Mouse (Mus musculus) hindbrain, embryonic 11.5 days (tissue): ENCODE measurements at regions not wholly inside any gene's neighbourhood (a gene's known extent, or its start where the extent isn't known, plus 50 kb on each side); places are given as distances from the start of the nearest gene placed in this dataset.

Source experiments
- ATAC-seq: fragments of 200-750 bp; cut with Nextera tagmentation; 2 replicates; pipeline ENCODE4 v1.8.0; 2017; ENCODE audit warnings: mild to moderate bottlenecking, moderate TSS enrichment, moderate library complexity; ENCODE audit not compliant: low FRiP score
- DNase-seq: peaks from one replicate; pipeline ENCODE4 v3.0.0-alpha.2; 2015; ENCODE audit warnings: low spot score
- H3K27ac ChIP-seq: fragments of 300-500 bp; sonication (generic); 2 replicates; pipeline ENCODE4 v1.5.1; 2014; ENCODE audit warnings: mild to moderate bottlenecking, low read depth, low read length
- H3K27me3 ChIP-seq: fragments of 300-500 bp; sonication (generic); 2 replicates; pipeline ENCODE4 v1.6.1; 2014; ENCODE audit warnings: mild to moderate bottlenecking, low read length, moderate library complexity, mixed read lengths; ENCODE audit not compliant: control insufficient read depth, insufficient read depth
- H3K36me3 ChIP-seq: fragments of 300-500 bp; sonication (generic); 2 replicates; pipeline ENCODE4 v1.6.1; 2014; ENCODE audit warnings: mild to moderate bottlenecking, low read length, moderate library complexity, mixed read lengths; ENCODE audit not compliant: control insufficient read depth, insufficient read depth
- H3K4me1 ChIP-seq: fragments of 300-500 bp; sonication (generic); replicated peaks from 2 replicates; pipeline ENCODE4 v1.6.1; 2014; ENCODE audit warnings: low read length, mixed read lengths; ENCODE audit not compliant: control insufficient read depth, insufficient read depth
- H3K4me2 ChIP-seq: fragments of 300-500 bp; sonication (generic); replicated peaks from 2 replicates; pipeline ENCODE4 v1.6.1; 2014; ENCODE audit warnings: mild to moderate bottlenecking, low read depth, low read length
- H3K4me3 ChIP-seq: fragments of 300-500 bp; sonication (generic); 2 replicates; pipeline ENCODE4 v1.5.1; 2014; ENCODE audit warnings: low read depth, low read length
- H3K9ac ChIP-seq: fragments of 300-500 bp; sonication (generic); 2 replicates; pipeline ENCODE4 v1.6.1; 2014; ENCODE audit warnings: low read depth, low read length
- H3K9me3 ChIP-seq: fragments of 300-500 bp; sonication (generic); 2 replicates; pipeline ENCODE4 v1.6.1; 2016; ENCODE audit warnings: low read length; ENCODE audit not compliant: control insufficient read depth
- WGBS: fragments of 180-500 bp; shearing (Covaris S2); extraction: QIAGEN DNeasy Blood & Tissue Kit; methylation state at CpG from one replicate; pipeline ENCODE4 v1.1.7; 2014; 5-methylcytosine and 5-hydroxymethylcytosine counted together

DNA sequence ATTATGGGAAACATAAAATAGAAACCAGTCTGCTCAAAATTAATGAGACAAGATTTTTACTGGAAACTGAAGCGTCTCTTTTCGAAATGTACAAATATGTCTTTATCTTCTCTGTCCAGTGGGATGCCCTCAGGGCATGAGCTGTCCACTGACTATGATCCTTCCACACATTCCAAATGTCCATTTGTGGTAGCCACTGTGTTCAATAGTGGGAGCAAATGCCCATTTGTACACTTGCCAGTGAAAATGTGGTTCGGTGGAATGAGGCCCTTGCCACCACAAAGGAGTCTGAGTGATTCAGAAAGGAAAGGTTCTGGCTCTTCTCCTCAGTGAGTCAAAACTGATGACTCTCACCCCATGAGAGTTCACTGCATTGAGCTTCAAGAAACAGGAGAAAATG, 635.9 kb downstream of the Slc22a22 start:
- Histone ChIP-seq H3K27me3 (no peaks in the 10 kb centered on the region), H3K27ac (no peak overlapping the region), H3K4me3 (no peak overlapping the region), H3K9ac (no peak overlapping the region), H3K4me2 (no peak overlapping the region), H3K9me3 (no peaks in the 10 kb centered on the region), H3K36me3 (no peaks in the 10 kb centered on the region), H3K4me1 (no peaks in the 10 kb centered on the region)
- 92% methylated on average over 3 of the region's 3 CpGs for WGBS
- ATAC-seq (no peak), DNase-seq (no peak)

GRCm38 (mm10) chr15:56837292-56837691, 640.1 kb downstream of the Slc22a22 start:
- no peak overlapping the region for H3K27ac ChIP-seq
- H3K4me1 ChIP-seq, result no peaks in the 10 kb centered on the region
- H3K9me3 ChIP-seq, result no peaks in the 10 kb centered on the region
- DNase-seq (no peak), ATAC-seq (no peak)
- H3K36me3 ChIP-seq, result no peaks in the 10 kb centered on the region
- no peak overlapping the region for H3K4me2 ChIP-seq
- WGBS, result 92% methylated on average over 1 of the region's 1 CpGs
- no peak overlapping the region for H3K9ac ChIP-seq
- no peaks in the 10 kb centered on the region for H3K27me3 ChIP-seq
- no peak overlapping the region for H3K4me3 ChIP-seq

DNA sequence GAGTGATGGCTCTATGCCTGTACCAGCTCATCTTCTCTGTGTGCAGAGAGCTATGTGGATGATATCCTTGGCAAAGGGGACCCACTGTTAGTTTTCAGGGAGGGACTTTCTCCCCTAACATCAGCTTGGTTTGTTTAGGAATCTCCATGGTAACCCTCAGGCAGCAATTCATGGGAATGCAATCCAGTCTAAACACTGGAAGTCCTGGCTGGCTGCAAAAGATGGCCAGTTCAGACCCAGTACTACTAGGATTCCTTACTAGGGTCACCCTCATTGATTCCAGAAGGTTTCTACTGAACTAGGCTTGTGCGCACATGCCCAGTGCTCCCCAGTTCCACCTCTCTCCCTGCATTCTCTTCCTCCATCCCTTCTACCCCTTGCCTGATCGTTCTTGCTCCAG, 642.8 kb downstream of the Slc22a22 start:
- Histone ChIP-seq H3K27me3 (no peaks in the 10 kb centered on the region), H3K4me1 (no peaks in the 10 kb centered on the region), H3K36me3 (no peaks in the 10 kb centered on the region), H3K9ac (no peak overlapping the region), H3K9me3 (no peaks in the 10 kb centered on the region), H3K27ac (no peak overlapping the region), H3K4me3 (no peak overlapping the region), H3K4me2 (no peak overlapping the region)
- WGBS, result 91% methylated on average over 2 of the region's 2 CpGs
- no peak for DNase-seq
- no peak for ATAC-seq

- no peak for DNase-seq
- 92% methylated on average over 7 of the region's 7 CpGs for WGBS
- Histone ChIP-seq H3K27ac (no peak overlapping the region), H3K4me2 (no peak overlapping the region), H3K9ac (no peak overlapping the region), H3K27me3 (no peaks in the 10 kb centered on the region), H3K4me1 (no peaks in the 10 kb centered on the region), H3K4me3 (no peak overlapping the region), H3K36me3 (no peaks in the 10 kb centered on the region), H3K9me3 (no peaks in the 10 kb centered on the region)
- no peak for ATAC-seq
Observed at GRCm38 (mm10) chr15:56832666-56833065, 644.8 kb downstream of the Slc22a22 start.

DNA sequence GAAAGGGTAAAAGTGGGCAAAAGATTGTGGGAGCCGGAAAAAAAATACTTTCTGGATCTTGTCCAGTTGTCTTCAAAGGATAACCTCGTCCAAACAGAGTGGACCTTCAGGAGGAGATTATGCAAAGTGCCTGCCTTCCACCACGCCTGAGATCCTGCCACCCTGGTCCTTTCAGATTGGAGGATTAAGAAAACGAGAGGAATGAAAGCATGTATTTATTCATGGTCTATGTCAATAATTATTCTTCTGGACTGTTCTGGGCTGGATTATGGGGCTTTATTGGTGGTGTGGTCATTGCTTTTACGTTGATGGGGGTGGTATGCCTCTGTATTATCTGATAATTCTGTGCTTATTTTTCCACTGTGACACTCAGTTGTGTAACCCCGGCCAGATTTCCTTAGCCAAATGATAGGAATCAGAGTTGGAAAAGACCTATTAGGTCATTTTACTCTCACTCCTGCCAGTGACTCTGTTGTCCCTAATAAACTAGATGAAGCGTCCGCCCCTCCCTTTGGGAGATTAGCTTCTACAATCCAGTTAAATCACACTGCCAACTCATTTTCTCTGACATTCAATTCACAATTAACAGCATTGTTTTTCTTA, 656.3 kb downstream of the Slc22a22 start:
- H3K36me3 ChIP-seq, result no peaks in the 10 kb centered on the region
- no peak for ATAC-seq
- no peak overlapping the region for H3K4me2 ChIP-seq
- H3K9ac ChIP-seq, result no peak overlapping the region
- H3K27me3 ChIP-seq, result no peaks in the 10 kb centered on the region
- WGBS, result 84% methylated on average over 8 of the region's 8 CpGs
- DNase-seq, result no peak
- no peaks in the 10 kb centered on the region for H3K4me1 ChIP-seq
- H3K27ac ChIP-seq, result no peak overlapping the region
- H3K9me3 ChIP-seq, result no peaks in the 10 kb centered on the region
- no peak overlapping the region for H3K4me3 ChIP-seq

DNA sequence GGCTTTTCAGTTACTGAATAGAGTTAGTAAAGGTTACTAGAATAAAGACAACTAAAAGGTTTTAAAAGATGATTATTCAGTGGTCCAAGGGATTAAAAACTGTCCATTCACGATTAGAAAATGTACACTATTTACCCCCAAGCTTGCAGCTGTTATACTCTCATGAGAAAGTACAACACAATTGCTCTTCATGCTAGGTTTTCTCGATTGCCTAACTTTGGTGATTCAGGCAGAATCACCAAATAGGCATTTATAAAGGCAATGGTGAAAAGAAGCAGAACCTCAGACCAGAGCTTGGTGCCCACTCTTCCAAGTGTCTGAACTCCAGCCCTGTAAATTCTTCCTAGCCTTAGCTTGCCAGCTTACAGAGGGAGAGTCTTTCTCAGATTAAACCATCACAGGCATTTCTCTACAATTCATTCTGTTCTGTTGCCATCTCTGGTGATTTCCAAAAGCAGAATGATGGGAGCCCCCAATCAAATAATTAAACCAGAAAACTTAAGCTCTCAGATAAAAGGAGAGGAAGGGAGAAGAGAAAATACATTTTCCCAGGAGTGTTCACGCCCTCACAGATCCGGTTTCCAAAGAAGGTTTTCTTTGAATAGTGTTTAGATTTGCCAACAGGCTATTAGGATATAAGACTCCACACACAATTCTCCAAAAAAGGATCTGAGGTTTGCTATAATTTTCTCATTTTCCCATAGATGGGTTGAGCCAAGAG, 657.0 kb downstream of the Slc22a22 start:
- Histone ChIP-seq H3K4me2 (no peak overlapping the region), H3K9ac (no peak overlapping the region), H3K4me3 (no peak overlapping the region), H3K9me3 (no peaks in the 10 kb centered on the region), H3K36me3 (no peaks in the 10 kb centered on the region), H3K4me1 (no peaks in the 10 kb centered on the region), H3K27me3 (no peaks in the 10 kb centered on the region), H3K27ac (no peak overlapping the region)
- no peak for ATAC-seq
- 77% methylated on average over 4 of the region's 4 CpGs for WGBS
- DNase-seq, result no peak

DNA sequence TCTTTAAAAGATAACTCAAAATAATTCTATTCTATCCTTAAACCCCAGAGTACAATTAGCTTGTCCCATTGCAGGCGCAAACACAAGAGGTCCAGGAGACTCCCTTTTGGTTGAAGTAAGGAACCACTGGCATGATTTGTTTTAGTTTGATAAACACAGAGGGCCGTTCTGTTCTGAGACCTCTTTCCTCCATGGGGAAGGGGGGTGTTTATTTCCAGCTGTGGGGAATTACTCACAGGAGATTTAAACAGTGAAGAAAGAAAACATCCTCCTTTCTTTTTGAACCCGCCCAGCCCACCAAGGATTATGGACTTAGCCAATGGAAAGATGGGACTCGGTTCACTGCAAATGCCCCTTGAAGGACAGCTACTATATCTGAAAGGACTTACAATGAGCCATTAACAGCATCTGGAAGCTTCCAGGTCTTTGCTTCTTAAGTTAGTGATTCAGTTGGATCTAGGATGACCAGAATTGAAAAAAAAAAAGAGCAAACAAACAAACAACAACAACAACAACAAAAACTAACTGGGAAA, 659.2 kb downstream of the Slc22a22 start:
- ATAC-seq (no peak), DNase-seq (peak; percentile 10)
- WGBS, result 51% methylated on average over 4 of the region's 4 CpGs
- no peak overlapping the region for H3K4me2 ChIP-seq
- H3K27me3 ChIP-seq, result no peaks in the 10 kb centered on the region
- H3K9ac ChIP-seq, result no peak overlapping the region
- no peaks in the 10 kb centered on the region for H3K9me3 ChIP-seq
- no peak overlapping the region for H3K4me3 ChIP-seq
- no peaks in the 10 kb centered on the region for H3K36me3 ChIP-seq
- H3K27ac ChIP-seq, result no peak overlapping the region
- H3K4me1 ChIP-seq, result no peaks in the 10 kb centered on the region

- H3K27ac ChIP-seq, result no peak overlapping the region
- 73% methylated on average over 5 of the region's 5 CpGs for WGBS
- ATAC-seq, result no peak
- no peaks in the 10 kb centered on the region for H3K9me3 ChIP-seq
- H3K4me2 ChIP-seq, result no peak overlapping the region
- no peak for DNase-seq
- no peak overlapping the region for H3K9ac ChIP-seq
- no peaks in the 10 kb centered on the region for H3K36me3 ChIP-seq
- H3K4me3 ChIP-seq, result no peak overlapping the region
- H3K4me1 ChIP-seq, result no peaks in the 10 kb centered on the region
- H3K27me3 ChIP-seq, result no peaks in the 10 kb centered on the region
Observed at GRCm38 (mm10) chr15:56817204-56818157, 659.9 kb downstream of the Slc22a22 start.
